Mouse (Mus musculus) hindbrain, embryonic 11.5 days (tissue): ENCODE measurements around the gene Slc27a2. TPM values are rescaled to one million over a fixed set of nuclear protein-coding genes. Genes with fewer than 3 reads are reported as not detected.

Experiments
- ATAC-seq: fragments of 200-750 bp; cut with Nextera tagmentation; 2 replicates; pipeline ENCODE4 v1.8.0; 2017; ENCODE audit warnings: mild to moderate bottlenecking, moderate TSS enrichment, moderate library complexity; ENCODE audit not compliant: low FRiP score
- DNase-seq: peaks from one replicate; pipeline ENCODE4 v3.0.0-alpha.2; 2015; ENCODE audit warnings: low spot score
- H3K27ac ChIP-seq: fragments of 300-500 bp; sonication (generic); 2 replicates; pipeline ENCODE4 v1.5.1; 2014; ENCODE audit warnings: mild to moderate bottlenecking, low read depth, low read length
- H3K27me3 ChIP-seq: fragments of 300-500 bp; sonication (generic); 2 replicates; pipeline ENCODE4 v1.6.1; 2014; ENCODE audit warnings: mild to moderate bottlenecking, low read length, moderate library complexity, mixed read lengths; ENCODE audit not compliant: control insufficient read depth, insufficient read depth
- H3K36me3 ChIP-seq: fragments of 300-500 bp; sonication (generic); 2 replicates; pipeline ENCODE4 v1.6.1; 2014; ENCODE audit warnings: mild to moderate bottlenecking, low read length, moderate library complexity, mixed read lengths; ENCODE audit not compliant: control insufficient read depth, insufficient read depth
- H3K4me1 ChIP-seq: fragments of 300-500 bp; sonication (generic); replicated peaks from 2 replicates; pipeline ENCODE4 v1.6.1; 2014; ENCODE audit warnings: low read length, mixed read lengths; ENCODE audit not compliant: control insufficient read depth, insufficient read depth
- H3K4me2 ChIP-seq: fragments of 300-500 bp; sonication (generic); replicated peaks from 2 replicates; pipeline ENCODE4 v1.6.1; 2014; ENCODE audit warnings: mild to moderate bottlenecking, low read depth, low read length
- H3K4me3 ChIP-seq: fragments of 300-500 bp; sonication (generic); 2 replicates; pipeline ENCODE4 v1.5.1; 2014; ENCODE audit warnings: low read depth, low read length
- H3K9ac ChIP-seq: fragments of 300-500 bp; sonication (generic); 2 replicates; pipeline ENCODE4 v1.6.1; 2014; ENCODE audit warnings: low read depth, low read length
- H3K9me3 ChIP-seq: fragments of 300-500 bp; sonication (generic); 2 replicates; pipeline ENCODE4 v1.6.1; 2016; ENCODE audit warnings: low read length; ENCODE audit not compliant: control insufficient read depth
- WGBS: fragments of 180-500 bp; shearing (Covaris S2); extraction: QIAGEN DNeasy Blood & Tissue Kit; methylation state at CpG from one replicate; pipeline ENCODE4 v1.1.7; 2014; 5-methylcytosine and 5-hydroxymethylcytosine counted together
- polyA plus RNA-seq: library from polyadenylated mRNA; unstranded; fragments of >200 nt; fragmentation: Nextera tagmentation; extraction: Ambion mirVana; gene quantifications from 2 replicates; pipeline ENCODE4 v1.2.1, GENCODE M21; 2014

The Slc27a2 gene
- polyA plus RNA-seq, 1 experiment from 2014 or later, result 0.51 TPM

GRCm38 (mm10) chr2:126593831-126594610 lies 41.8 kb downstream of the Slc27a2 start:
- Histone ChIP-seq H3K36me3 (no peaks in the 10 kb centered on the region), H3K9me3 (no peaks in the 10 kb centered on the region), H3K4me3 (peak overlapping the region; percentile 10; the same call in 1 of the 2 replicates), H3K4me2 (peak overlapping the region; percentile 40), H3K9ac (0 out of 2 replicates have a peak overlapping the region, but pooled peaks have one; percentile 12), H3K27ac (no peak overlapping the region), H3K4me1 (no peaks in the 10 kb centered on the region), H3K27me3 (no peaks in the 10 kb centered on the region)
- peak; percentile 86 for DNase-seq
- WGBS, result 32% methylated on average over 26 of the region's 26 CpGs
- 0 out of 2 replicates have a peak, but pooled peaks have one; percentile 43 for ATAC-seq

GRCm38 (mm10) chr2:126596347-126597072 lies 44.3 kb downstream of the Slc27a2 start:
- Histone ChIP-seq H3K9me3 (no peaks in the 10 kb centered on the region), H3K9ac (no peak overlapping the region), H3K4me3 (no peak overlapping the region), H3K27ac (no peak overlapping the region), H3K36me3 (no peaks in the 10 kb centered on the region), H3K4me2 (no peak overlapping the region), H3K4me1 (no peaks in the 10 kb centered on the region), H3K27me3 (no peaks in the 10 kb centered on the region)
- no peak for ATAC-seq
- 92% methylated on average over 7 of the region's 7 CpGs for WGBS
- DNase-seq, result no peak

GRCm38 (mm10) chr2:126597279-126598241 lies 45.4 kb downstream of the Slc27a2 start:
- 86% methylated on average over 20 of the region's 20 CpGs for whole genome bisulfite sequencing
- H3K9me3 ChIP-seq, result no peaks in the 10 kb centered on the region
- ATAC-seq (no peak), DNase-seq (no peak)
- no peak overlapping the region for H3K27ac ChIP-seq
- H3K4me3 ChIP-seq, result no peak overlapping the region
- no peaks in the 10 kb centered on the region for H3K27me3 ChIP-seq
- no peaks in the 10 kb centered on the region for H3K36me3 ChIP-seq
- no peak overlapping the region for H3K4me2 ChIP-seq
- H3K9ac ChIP-seq, result no peak overlapping the region
- H3K4me1 ChIP-seq, result no peaks in the 10 kb centered on the region

- no peak for ATAC-seq
- no peak overlapping the region for H3K9ac ChIP-seq
- H3K36me3 ChIP-seq, result no peaks in the 10 kb centered on the region
- no peak for DNase-seq
- H3K9me3 ChIP-seq, result no peaks in the 10 kb centered on the region
- no peak overlapping the region for H3K4me2 ChIP-seq
- H3K27me3 ChIP-seq, result no peaks in the 10 kb centered on the region
- H3K27ac ChIP-seq, result no peak overlapping the region
- no peaks in the 10 kb centered on the region for H3K4me1 ChIP-seq
- H3K4me3 ChIP-seq, result no peak overlapping the region
- 63% methylated on average over 2 of the region's 2 CpGs for WGBS
Measured at GRCm38 (mm10) chr2:126598359-126598758, 46.2 kb downstream of the Slc27a2 start.

- H3K4me1 ChIP-seq, result no peaks in the 10 kb centered on the region
- no peaks in the 10 kb centered on the region for H3K36me3 ChIP-seq
- H3K4me2 ChIP-seq, result no peak overlapping the region
- peak; percentile 24 for DNase-seq
- no peak overlapping the region for H3K4me3 ChIP-seq
- ATAC-seq, result no peak
- WGBS, result 12% methylated on average over 3 of the region's 3 CpGs
- no peak overlapping the region for H3K27ac ChIP-seq
- H3K9ac ChIP-seq, result no peak overlapping the region
- H3K27me3 ChIP-seq, result no peaks in the 10 kb centered on the region
- H3K9me3 ChIP-seq, result no peaks in the 10 kb centered on the region
Measured at GRCm38 (mm10) chr2:126599005-126599404, 46.8 kb downstream of the Slc27a2 start.

GRCm38 (mm10) chr2:126600533-126600932 lies 48.3 kb downstream of the Slc27a2 start:
- Histone ChIP-seq H3K4me2 (no peak overlapping the region), H3K36me3 (no peaks in the 10 kb centered on the region), H3K27me3 (no peaks in the 10 kb centered on the region), H3K4me3 (no peak overlapping the region), H3K27ac (no peak overlapping the region), H3K9me3 (no peaks in the 10 kb centered on the region), H3K9ac (no peak overlapping the region), H3K4me1 (no peaks in the 10 kb centered on the region)
- DNase-seq (no peak), ATAC-seq (no peak)
- 79% methylated on average over 14 of the region's 14 CpGs for WGBS

- no peaks in the 10 kb centered on the region for H3K27me3 ChIP-seq
- ATAC-seq (no peak), DNase-seq (no peak)
- 88% methylated on average over 14 of the region's 14 CpGs for WGBS
- H3K9ac ChIP-seq, result no peak overlapping the region
- H3K9me3 ChIP-seq, result no peaks in the 10 kb centered on the region
- H3K27ac ChIP-seq, result no peak overlapping the region
- no peak overlapping the region for H3K4me3 ChIP-seq
- no peaks in the 10 kb centered on the region for H3K36me3 ChIP-seq
- no peaks in the 10 kb centered on the region for H3K4me1 ChIP-seq
- H3K4me2 ChIP-seq, result no peak overlapping the region
Measured at GRCm38 (mm10) chr2:126601918-126602600, 49.9 kb downstream of the Slc27a2 start.
